Mouse (Mus musculus): ENCODE measurements around the gene Megf11.

Gene Megf11

GRCm38 (mm10) chr9:64656613-64657012 lies 271.2 kb downstream of the Megf11 start:
- no peak for DNase-seq

GRCm38 (mm10) chr9:64660222-64660621 lies 274.8 kb downstream of the Megf11 start:
- DNase-seq, result no peak

GRCm38 (mm10) chr9:64664612-64665011 lies 279.2 kb downstream of the Megf11 start:
- DNase-seq, result no peak

GRCm38 (mm10) chr9:64666549-64666948 lies 281.1 kb downstream of the Megf11 start:
- DNase-seq, result no peak

- DNase-seq, result no peak
Observed at GRCm38 (mm10) chr9:64667513-64667912, 282.1 kb downstream of the Megf11 start.

- no peak for DNase-seq
Observed at GRCm38 (mm10) chr9:64668001-64668400, 282.6 kb downstream of the Megf11 start.

- DNase-seq, result peak in 1 of 2 experiments; percentile 26
Observed at GRCm38 (mm10) chr9:64671341-64672319, 286.2 kb downstream of the Megf11 start.

- DNase-seq, result no peak
Observed at GRCm38 (mm10) chr9:64687122-64688014, 301.9 kb downstream of the Megf11 start.

GRCm38 (mm10) chr9:64688015-64688394 lies 302.6 kb downstream of the Megf11 start:
- no peak for DNase-seq

GRCm38 (mm10) chr9:64690771-64691170 lies 305.3 kb downstream of the Megf11 start:
- no peak for DNase-seq

GRCm38 (mm10) chr9:64691176-64691575 lies 305.8 kb downstream of the Megf11 start:
- peak; percentile 11 to 19 for DNase-seq

- DNase-seq, result no peak
Observed at GRCm38 (mm10) chr9:64693094-64693493, 307.7 kb downstream of the Megf11 start.

- no peak for DNase-seq
Observed at GRCm38 (mm10) chr9:64695266-64695665, 309.8 kb downstream of the Megf11 start.

- DNase-seq, result no peak
Observed at GRCm38 (mm10) chr9:64696404-64696803, 311.0 kb downstream of the Megf11 start.

- DNase-seq, result no peak
Observed at GRCm38 (mm10) chr9:64697006-64697405, 311.6 kb downstream of the Megf11 start.

- DNase-seq, result no peak
Observed at GRCm38 (mm10) chr9:64697677-64698076, 312.3 kb downstream of the Megf11 start.

GRCm38 (mm10) chr9:64698586-64698985 lies 313.2 kb downstream of the Megf11 start:
- DNase-seq, result no peak

- no peak for DNase-seq
Observed at GRCm38 (mm10) chr9:64700451-64701311, 315.3 kb downstream of the Megf11 start.

GRCm38 (mm10) chr9:64701651-64702050 lies 316.2 kb downstream of the Megf11 start:
- no peak for DNase-seq

GRCm38 (mm10) chr9:64702391-64702790 lies 317.0 kb downstream of the Megf11 start:
- no peak for DNase-seq

- no peak for DNase-seq
Observed at GRCm38 (mm10) chr9:64702937-64703336, 317.5 kb downstream of the Megf11 start.

GRCm38 (mm10) chr9:64703420-64703965 lies 318.1 kb downstream of the Megf11 start:
- no peak for DNase-seq
